Mouse (Mus musculus) midbrain, postnatal 0 days (tissue): ENCODE measurements around the gene Ppm1h. TPM values are rescaled to one million over a fixed set of nuclear protein-coding genes. Genes with fewer than 3 reads are reported as not detected.
A peak's percentile ranks its signal among the peaks of the same experiment; 100 is the strongest.

Experiments used
- ATAC-seq: fragments of 200-750 bp; cut with Nextera tagmentation; 2 replicates; pipeline ENCODE4 v1.8.0; 2017; ENCODE audit warnings: moderate number of reproducible peaks, mild to moderate bottlenecking, moderate TSS enrichment, moderate library complexity; ENCODE audit not compliant: low FRiP score
- DNase-seq: peaks from one replicate; pipeline ENCODE4 v3.0.0-alpha.2; 2015; ENCODE audit warnings: low spot score
- H3K27ac ChIP-seq: fragments of 300-500 bp; sonication (generic); 2 replicates; pipeline ENCODE4 v1.5.1; 2014; ENCODE audit warnings: low read depth, mild to moderate bottlenecking, low read length, mixed read lengths
- H3K27me3 ChIP-seq: fragments of 300-500 bp; sonication (generic); 2 replicates; pipeline ENCODE4 v1.6.1; 2014; ENCODE audit warnings: low read length, control low read depth, mixed read lengths; ENCODE audit not compliant: insufficient read depth
- H3K36me3 ChIP-seq: fragments of 300-500 bp; sonication (generic); 2 replicates; pipeline ENCODE4 v1.6.1; 2014; ENCODE audit warnings: low read length, control low read depth, mixed read lengths; ENCODE audit not compliant: insufficient read depth
- H3K4me1 ChIP-seq: fragments of 300-500 bp; sonication (generic); 2 replicates; pipeline ENCODE4 v1.6.1; 2014; ENCODE audit warnings: mild to moderate bottlenecking, control low read depth, antibody characterized with exemption, low read length, mixed read lengths; ENCODE audit not compliant: insufficient read depth
- H3K4me2 ChIP-seq: fragments of 300-500 bp; sonication (generic); 2 replicates; pipeline ENCODE4 v1.6.1; 2014; ENCODE audit warnings: low read depth, mild to moderate bottlenecking, low read length, mixed read lengths; ENCODE audit not compliant: poor library complexity, severe bottlenecking
- H3K4me3 ChIP-seq: fragments of 300-500 bp; sonication (generic); 2 replicates; pipeline ENCODE4 v1.5.1; 2014; ENCODE audit warnings: low read depth, mild to moderate bottlenecking, low read length, moderate library complexity
- H3K9ac ChIP-seq: fragments of 300-500 bp; sonication (generic); replicated peaks from 2 replicates; pipeline ENCODE4 v1.6.1; 2014; ENCODE audit warnings: mild to moderate bottlenecking, low read length, moderate library complexity, mixed read lengths; ENCODE audit not compliant: poor library complexity, severe bottlenecking
- H3K9me3 ChIP-seq: fragments of 300-500 bp; sonication (generic); 2 replicates; pipeline ENCODE4 v1.6.1; 2016; ENCODE audit warnings: low read length, control low read depth
- CTCF ChIP-seq: IDR thresholded peaks from 2 replicates; pipeline ENCODE4 v1.5.1; 2016; ENCODE audit warnings: antibody characterized with exemption, mild to moderate bottlenecking
- WGBS: fragments of 180-500 bp; shearing (Covaris S2); extraction: QIAGEN DNeasy Blood & Tissue Kit; methylation state at CpG from one replicate; pipeline ENCODE4 v1.1.7; 2014; 5-methylcytosine and 5-hydroxymethylcytosine counted together
- polyA plus RNA-seq: library from polyadenylated mRNA; unstranded; fragments of >200 nt; fragmentation: Nextera tagmentation; extraction: Ambion mirVana; gene quantifications from 2 replicates; pipeline ENCODE4 v1.2.1, GENCODE M21; 2015
- total RNA-seq: library from RNA; depleted of rRNA; stranded (reverse); fragments of >200 nt; gene quantifications from 2 replicates; pipeline ENCODE4 v1.2.3, GENCODE M21; 2014

Ppm1h gene
- total and polyA plus RNA-seq, 2 experiments from 2014 or later = 28.0 to 42.8 TPM

DNA sequence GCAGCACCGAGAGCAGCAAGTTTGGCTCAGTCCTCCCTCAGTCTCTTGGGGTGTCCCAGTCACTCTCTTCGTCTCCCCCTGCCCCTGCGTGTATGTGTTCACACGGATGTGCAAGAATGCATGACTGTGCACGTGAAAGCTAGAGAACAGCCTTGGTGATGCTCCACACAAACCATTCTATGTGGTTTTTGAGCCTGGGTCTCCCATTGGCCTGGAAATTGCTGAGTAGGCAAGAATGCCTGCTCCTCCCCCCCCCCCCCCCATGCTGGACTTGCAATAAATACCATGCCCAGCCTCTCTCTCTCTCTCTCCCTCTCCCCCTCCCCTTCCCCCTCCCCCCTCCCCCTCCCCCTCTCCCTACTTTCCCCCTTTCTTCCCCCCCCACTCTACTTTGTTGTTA, 280.1 kb downstream of the Ppm1h start:
- H3K4me1 ChIP-seq = peaks cover 5% of the 10 kb centered on the region
- H3K4me3 ChIP-seq = no peak overlapping the region
- H3K36me3 ChIP-seq = no peaks in the 10 kb centered on the region
- no peaks in the 10 kb centered on the region for H3K27me3 ChIP-seq
- DNase-seq (no peak), ATAC-seq (no peak)
- no peaks in the 10 kb centered on the region for H3K9me3 ChIP-seq
- no peak overlapping the region for H3K27ac ChIP-seq
- no peak overlapping the region for H3K9ac ChIP-seq
- no peak for TF ChIP-seq CTCF
- no peak overlapping the region for H3K4me2 ChIP-seq
- WGBS = 82% methylated on average over 5 of the region's 5 CpGs

GRCm38 (mm10) chr10:122960216-122960615, 281.7 kb downstream of the Ppm1h start:
- DNase-seq (no peak), ATAC-seq (no peak)
- Histone ChIP-seq H3K36me3 (no peaks in the 10 kb centered on the region), H3K9me3 (no peaks in the 10 kb centered on the region), H3K4me3 (no peak overlapping the region), H3K4me1 (peaks cover 10% of the 10 kb centered on the region), H3K27me3 (no peaks in the 10 kb centered on the region), H3K27ac (no peak overlapping the region), H3K9ac (no peak overlapping the region), H3K4me2 (no peak overlapping the region)
- no peak for TF ChIP-seq CTCF
- WGBS = 89% methylated on average over 16 of the region's 16 CpGs

- ATAC-seq = 0 out of 2 replicates have a peak, but pooled peaks have one; percentile 20
- H3K4me1 ChIP-seq = peaks cover 10% of the 10 kb centered on the region
- no peak overlapping the region for H3K4me3 ChIP-seq
- DNase-seq = no peak
- 79% methylated on average over 16 of the region's 16 CpGs for WGBS
- H3K27me3 ChIP-seq = no peaks in the 10 kb centered on the region
- no peak overlapping the region for H3K27ac ChIP-seq
- H3K4me2 ChIP-seq = no peak overlapping the region
- no peak for TF ChIP-seq CTCF
- no peak overlapping the region for H3K9ac ChIP-seq
- no peaks in the 10 kb centered on the region for H3K9me3 ChIP-seq
- no peaks in the 10 kb centered on the region for H3K36me3 ChIP-seq
Measured at GRCm38 (mm10) chr10:122960738-122961137, 282.2 kb downstream of the Ppm1h start.

DNA sequence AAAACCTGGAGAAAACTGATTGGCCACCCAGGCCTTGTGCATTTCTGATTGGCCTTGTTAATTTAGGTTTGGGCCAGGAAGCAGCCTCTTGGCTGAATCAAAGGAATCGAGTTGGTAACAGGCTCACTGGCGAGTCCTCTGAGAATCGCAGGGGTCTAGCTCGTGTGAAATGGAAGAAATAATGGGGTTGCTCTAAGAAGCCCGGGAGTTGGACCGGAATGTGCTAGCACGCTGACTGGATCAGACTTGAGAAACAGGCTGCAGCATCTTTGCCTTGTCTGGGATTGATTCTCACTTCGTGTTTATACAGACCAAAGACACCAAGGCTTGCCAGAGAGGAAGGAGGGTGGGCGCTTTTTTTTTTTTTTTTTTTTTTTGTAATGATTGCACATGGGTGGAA, 282.9 kb downstream of the Ppm1h start:
- TF ChIP-seq CTCF = no peak
- Histone ChIP-seq H3K9ac (no peak overlapping the region), H3K4me2 (no peak overlapping the region), H3K36me3 (no peaks in the 10 kb centered on the region), H3K4me3 (no peak overlapping the region), H3K27ac (no peak overlapping the region), H3K27me3 (no peaks in the 10 kb centered on the region), H3K4me1 (peaks cover 10% of the 10 kb centered on the region), H3K9me3 (no peaks in the 10 kb centered on the region)
- ATAC-seq (no peak), DNase-seq (no peak)
- 58% methylated on average over 9 of the region's 9 CpGs for WGBS

GRCm38 (mm10) chr10:122962651-122963050, 284.1 kb downstream of the Ppm1h start:
- no peaks in the 10 kb centered on the region for H3K27me3 ChIP-seq
- no peaks in the 10 kb centered on the region for H3K9me3 ChIP-seq
- no peak for DNase-seq
- H3K27ac ChIP-seq = no peak overlapping the region
- no peaks in the 10 kb centered on the region for H3K36me3 ChIP-seq
- TF ChIP-seq CTCF = no peak
- no peak overlapping the region for H3K9ac ChIP-seq
- no peak overlapping the region for H3K4me3 ChIP-seq
- 65% methylated on average over 9 of the region's 9 CpGs for WGBS
- H3K4me2 ChIP-seq = no peak overlapping the region
- ATAC-seq = no peak
- H3K4me1 ChIP-seq = peaks cover 10% of the 10 kb centered on the region

DNA sequence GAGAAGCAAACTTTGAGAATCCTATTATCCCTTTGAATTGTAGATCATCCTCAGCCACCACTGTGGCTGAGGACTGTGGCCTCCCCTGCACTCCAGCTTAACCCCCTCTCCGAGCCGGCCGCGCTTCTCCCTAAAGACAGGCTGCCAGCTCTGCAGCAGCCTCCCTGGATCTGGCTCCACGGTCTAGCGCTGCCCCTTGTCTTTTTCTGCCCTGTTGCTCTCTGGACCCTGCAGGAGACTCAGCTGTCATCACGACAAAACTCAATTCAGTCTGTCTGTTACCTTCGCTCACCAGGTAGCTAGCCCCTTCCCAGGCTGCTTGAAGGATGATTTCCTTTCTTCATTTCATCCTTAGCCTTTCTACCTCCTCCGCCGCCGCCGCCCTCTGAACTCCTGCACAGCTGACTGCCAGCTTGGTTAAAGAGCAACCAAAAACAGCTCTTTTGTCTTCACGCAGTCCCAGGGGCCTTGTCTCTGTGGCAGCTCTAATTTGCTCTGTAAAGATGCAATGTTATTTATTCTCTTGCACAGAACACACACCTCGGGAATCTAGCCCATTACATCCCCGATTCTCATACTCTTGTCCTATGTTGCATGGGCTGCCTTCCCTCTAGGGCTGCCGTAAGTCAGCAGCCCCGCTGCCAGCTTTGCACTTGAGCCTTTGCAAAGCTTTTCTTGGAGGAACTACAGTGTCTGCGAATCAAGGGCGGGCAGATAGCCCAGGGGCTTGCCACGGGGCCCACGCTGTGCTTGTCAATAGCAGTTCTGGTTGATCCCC, 285.1 kb downstream of the Ppm1h start:
- DNase-seq (peak; percentile 72), ATAC-seq (peak; percentile 45; the same call in 1 of the 2 replicates)
- Histone ChIP-seq H3K27me3 (no peaks in the 10 kb centered on the region), H3K4me2 (peak overlapping the region; percentile 45), H3K36me3 (no peaks in the 10 kb centered on the region), H3K9me3 (no peaks in the 10 kb centered on the region), H3K4me3 (peak overlapping the region; percentile 10; the same call in 1 of the 2 replicates), H3K4me1 (peaks cover 10% of the 10 kb centered on the region), H3K27ac (peak overlapping the region; percentile 55), H3K9ac (peak overlapping the region; percentile 39; the same call in 1 of the 2 replicates)
- 3% methylated on average over 21 of the region's 21 CpGs for WGBS
- no peak for TF ChIP-seq CTCF
